Mouse (Mus musculus): ENCODE measurements around the gene Spg21. TPM values are rescaled to one million over a fixed set of nuclear protein-coding genes. Genes with fewer than 3 reads are reported as not detected.

Spg21 gene
- total RNA-seq, 2 experiments from 2014 or later = 6.4 to 10.8 TPM

- DNase-seq = no peak
Measured at GRCm38 (mm10) chr9:65535191-65535722, 74.5 kb downstream of the Spg21 start.

GRCm38 (mm10) chr9:65535789-65536469 lies 75.2 kb downstream of the Spg21 start:
- no peak for DNase-seq

- no peak for DNase-seq
Measured at GRCm38 (mm10) chr9:65536491-65536890, 75.7 kb downstream of the Spg21 start.

Other genes with a start within 250 kb of the Spg21 start
- 100 to 1,000 TPM in 1 of 2 experiments, 10 to 100 TPM in 1; 28.8 to 105 TPM for gene Cilp, start 195.8 kb upstream of the Spg21 start, total RNA-seq (2021)
- 10 to 100 TPM; 44.9 to 60.0 TPM for gene Clpx, start 166.7 kb upstream of the Spg21 start, total RNA-seq (2021)
- 10 to 100 TPM; 10.1 to 12.7 TPM for gene Pdcd7, start 114.8 kb upstream of the Spg21 start, total RNA-seq (2021)
- under 1 TPM; 0.20 to 0.64 TPM for gene Ubap1l, start 99.9 kb upstream of the Spg21 start, total RNA-seq (2021)
- gene Kbtbd13, start 69.3 kb upstream of the Spg21 start, total RNA-seq (2021) = 10 to 100 TPM; 10.3 to 11.6 TPM
- 1 to 10 TPM; 3.1 to 4.4 TPM for gene Rasl12, start 62.4 kb upstream of the Spg21 start, total RNA-seq (2021)
- not detected for gene Slc51b, start 38.0 kb upstream of the Spg21 start, total RNA-seq (2021)
- 1 to 10 TPM; 5.0 to 5.3 TPM for gene Mtfmt, start 25.2 kb upstream of the Spg21 start, total RNA-seq (2021)
- not detected for gene Ankdd1a, start 59.2 kb downstream of the Spg21 start, total RNA-seq (2021)
- 1 to 10 TPM; 4.7 to 6.3 TPM for gene Plekho2, start 119.1 kb downstream of the Spg21 start, total RNA-seq (2021)
- not detected for gene Pif1, start 126.2 kb downstream of the Spg21 start, total RNA-seq (2021)
- gene Rbpms2, start 168.7 kb downstream of the Spg21 start, total RNA-seq (2021) = 1 to 10 TPM; 1.4 to 2.8 TPM
- gene Oaz2, start 207.1 kb downstream of the Spg21 start, total RNA-seq (2021) = 100 to 1,000 TPM; 231 to 232 TPM